Mouse (Mus musculus) kidney, adult 10 weeks (tissue): ENCODE data around the gene BC049762. TPM values are rescaled to one million over a fixed set of nuclear protein-coding genes. Genes with fewer than 3 reads are reported as not detected.

ENCODE experiments used
- polyA plus RNA-seq: library from polyadenylated mRNA; stranded (reverse); fragments of 350-450 nt; fragmentation: Illumina TruSeq; extraction: RNeasy Lipid Tissue Mini Kit (QIAGEN cat#74804); gene quantifications from one replicate; pipeline ENCODE4 v1.2.3, GENCODE M21; 2014; ENCODE audit warnings: low read depth, low replicate concordance

Gene BC049762
- polyA plus RNA-seq = not detected

GRCm38 (mm10) chr11:51262342-51263285 is at the start of gene BC049762:
Gene BC049762, minus strand, starts transcription at chr11:51263046.

GRCm38 (mm10) chr11:51289564-51290041 is 26.8 kb upstream of the BC049762 start, which contains the start of gene Col23a1:
Gene Col23a1, plus strand, starts transcription at chr11:51289920.

GRCm38 (mm10) chr11:51261680-51262219 is 1.1 kb downstream of the BC049762 start, which contains the start of gene Clk4:
Gene Clk4, plus strand, starts transcription at chr11:51261730.

GRCm38 (mm10) chr11:51220308-51220707 is 42.5 kb downstream of the BC049762 start, which contains the start of gene Gm12569:
Gene Gm12569, plus strand, starts transcription at chr11:51220473.

Other genes with a start within 250 kb of the BC049762 start
- not detected for gene Olfr54, start 248.8 kb downstream of the BC049762 start, polyA plus RNA-seq
- gene Olfr1375, start 214.9 kb downstream of the BC049762 start, polyA plus RNA-seq = not detected
- gene Zfp354a, start 203.8 kb downstream of the BC049762 start, polyA plus RNA-seq = 22.0 TPM
- gene Gm12569, start 42.6 kb downstream of the BC049762 start, polyA plus RNA-seq = not detected
- gene Clk4, start 1.3 kb downstream of the BC049762 start, polyA plus RNA-seq = 117 TPM
- gene Col23a1, start 26.9 kb upstream of the BC049762 start, polyA plus RNA-seq = 0.69 TPM